Mouse (Mus musculus) G1E (cell line): ENCODE results near the gene T2.

Source experiments
- CTCF ChIP-seq: IDR thresholded peaks from 2 replicates; pipeline ENCODE4 v1.5.1; 2012; ENCODE audit warnings: low read depth, low read length, inconsistent platforms, mixed read lengths
- GATA1 ChIP-seq: IDR thresholded peaks from 2 replicates; pipeline ENCODE4 v1.6.1; 2012; ENCODE audit warnings: borderline replicate concordance, low read length, inconsistent platforms, mixed read lengths
- POLR2AphosphoS5 ChIP-seq: IDR thresholded peaks from 2 replicates; pipeline ENCODE4 v1.6.1; 2012; ENCODE audit warnings: low read depth, low read length, inconsistent platforms; ENCODE audit not compliant: insufficient replicate concordance
- TAL1 ChIP-seq: conservative IDR thresholded peaks from 2 replicates; pipeline ENCODE4 v1.6.1; 2012; ENCODE audit warnings: low read depth, low read length, inconsistent platforms, mixed read lengths

DNA sequence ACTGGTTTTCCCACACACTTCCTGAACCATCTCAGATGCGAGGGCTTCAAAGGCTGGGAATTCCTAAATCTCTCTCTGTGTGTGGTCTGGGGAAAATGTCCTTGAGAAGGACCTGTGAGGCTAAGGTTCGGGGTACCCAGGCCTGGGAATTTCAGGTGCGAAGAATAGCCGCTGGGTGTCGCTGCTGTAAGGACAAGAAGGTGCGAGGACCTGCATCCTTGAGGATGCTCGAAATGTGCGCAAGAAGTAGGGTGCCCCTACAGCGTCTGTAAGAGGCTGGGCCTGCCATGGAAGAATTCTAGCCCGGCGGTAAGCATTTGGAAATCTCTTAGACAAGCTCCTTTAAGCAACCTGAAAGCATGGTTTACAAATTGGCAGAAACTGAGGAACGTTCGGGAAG, 32.7 kb downstream of the T2 start:
- TF ChIP-seq CTCF (no peak), GATA1 (no peak), POLR2AphosphoS5 (no peak), TAL1 (no peak)
